Mouse (Mus musculus): Measurements from ENCODE around the gene Ccdc12.

- TF ChIP-seq POLR2A (IDR thresholded peaks at IDR 0.05; ENCODE audit: borderline replicate concordance, low read depth, low read length) (no peak), CTCF (IDR thresholded peaks at IDR 0.05; ENCODE audit: low read depth, low read length) (no peak)
These were observed 39.2 kb upstream of the Ccdc12 start for GRCm38 (mm10) chr9:110617081-110617480.

Data from bone marrow macrophage, adult 2 months (primary cell).